Mouse (Mus musculus) G1E-ER4 (cell line): ENCODE results near the gene Ifnl3. TPM values are rescaled to one million over a fixed set of nuclear protein-coding genes. Genes with fewer than 3 reads are reported as not detected.

ENCODE experiments used
- GATA1 ChIP-seq: IDR thresholded peaks from one replicate; pipeline ENCODE4 v1.8.0; 2012; ENCODE audit warnings: low read length, inconsistent platforms
- polyA plus RNA-seq: library from polyadenylated mRNA; stranded (reverse); fragments of >175 nt; gene quantifications from 2 replicates; pipeline ENCODE4 v1.2.3, GENCODE M21; 2012

Gene Ifnl3
- polyA plus RNA-seq, 1 experiment, result not detected

DNA sequence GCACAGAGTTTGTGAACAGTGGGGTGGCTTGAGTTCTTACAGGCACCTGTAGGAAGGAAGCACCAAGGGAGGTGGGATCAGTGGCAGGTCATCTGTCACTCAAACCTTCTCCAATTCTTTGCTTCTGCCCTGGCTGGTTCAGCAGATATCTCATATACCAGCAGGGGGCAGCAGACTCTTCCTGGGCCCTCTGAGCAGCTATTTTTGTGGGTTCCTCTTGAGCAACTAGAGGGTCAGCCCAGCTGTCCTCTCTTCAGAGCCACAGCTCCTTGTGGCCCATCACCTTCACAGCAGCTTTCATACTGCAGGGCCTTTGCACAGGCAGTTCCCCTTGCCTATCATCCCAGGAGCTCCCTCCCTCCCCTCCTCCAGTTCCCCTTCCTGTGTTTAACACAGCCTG, 45.6 kb downstream of the Ifnl3 start:
- TF ChIP-seq GATA1, result no peak

DNA sequence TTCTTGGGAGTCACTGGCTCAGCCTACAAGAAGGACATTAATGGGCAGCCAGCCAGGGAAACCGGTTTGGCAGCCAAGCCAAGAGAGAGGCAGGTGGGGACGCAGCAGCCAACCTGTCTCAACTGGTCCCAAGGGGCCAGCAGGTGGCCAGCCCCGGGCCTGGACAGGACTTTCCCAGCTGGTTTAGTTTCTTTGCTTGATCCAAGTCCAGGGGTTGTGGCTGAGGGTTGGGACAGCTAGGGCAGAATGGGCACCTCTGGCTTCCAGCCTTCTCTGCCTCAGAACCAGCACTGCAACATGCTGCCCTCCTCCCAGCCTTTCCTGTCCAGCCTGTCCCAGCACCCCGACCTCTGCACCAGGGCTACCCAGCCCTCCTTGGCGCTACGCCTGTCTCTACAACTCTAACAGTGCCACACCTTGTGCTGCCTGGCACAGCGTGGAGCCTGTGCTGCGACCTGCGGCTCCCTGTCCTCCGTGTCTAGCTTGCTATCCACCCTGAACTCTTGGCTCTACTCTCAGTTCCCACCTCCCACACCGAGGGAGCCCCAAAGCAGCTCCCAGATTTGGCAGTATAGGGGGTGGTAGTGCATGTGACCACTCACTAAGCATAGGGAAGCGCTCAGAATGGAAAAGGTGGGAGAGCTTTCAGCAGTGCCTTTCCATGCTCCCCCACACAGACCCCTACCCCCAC, 47.8 kb downstream of the Ifnl3 start:
- TF ChIP-seq GATA1, result no peak

DNA sequence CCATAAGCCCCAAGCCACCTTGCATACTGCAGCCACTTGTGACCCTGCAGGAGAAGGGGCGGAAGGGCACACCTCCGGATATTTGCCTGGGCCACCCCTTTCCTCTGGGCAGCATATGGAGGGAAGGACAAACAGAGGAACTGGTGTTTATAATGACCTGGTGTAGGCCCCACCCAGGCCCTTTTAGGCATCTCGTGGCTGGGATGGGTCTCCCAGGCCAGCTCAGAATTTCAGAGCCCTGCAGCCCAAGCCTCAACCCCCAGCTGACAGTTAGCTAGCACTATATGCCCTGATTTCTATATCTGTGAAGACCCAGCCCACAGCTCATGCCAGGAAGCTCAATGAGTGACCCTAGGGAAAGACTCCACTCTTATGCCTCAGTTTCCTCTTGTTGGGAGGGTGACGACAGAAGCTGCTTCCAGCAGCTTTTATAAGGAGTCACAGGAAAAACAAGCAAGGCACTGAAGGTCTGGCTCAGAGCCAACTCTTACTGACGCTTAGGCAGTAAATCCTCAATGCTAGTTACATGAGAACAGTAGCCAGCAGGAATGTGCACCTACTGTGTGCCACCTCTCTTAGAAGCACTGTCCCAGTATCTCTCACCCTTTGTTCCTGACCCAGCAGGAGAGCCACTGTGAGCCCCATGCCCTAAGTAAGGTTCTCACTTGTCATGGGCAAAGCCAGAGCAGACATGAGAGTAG, 48.5 kb downstream of the Ifnl3 start:
- no peak for TF ChIP-seq GATA1

DNA sequence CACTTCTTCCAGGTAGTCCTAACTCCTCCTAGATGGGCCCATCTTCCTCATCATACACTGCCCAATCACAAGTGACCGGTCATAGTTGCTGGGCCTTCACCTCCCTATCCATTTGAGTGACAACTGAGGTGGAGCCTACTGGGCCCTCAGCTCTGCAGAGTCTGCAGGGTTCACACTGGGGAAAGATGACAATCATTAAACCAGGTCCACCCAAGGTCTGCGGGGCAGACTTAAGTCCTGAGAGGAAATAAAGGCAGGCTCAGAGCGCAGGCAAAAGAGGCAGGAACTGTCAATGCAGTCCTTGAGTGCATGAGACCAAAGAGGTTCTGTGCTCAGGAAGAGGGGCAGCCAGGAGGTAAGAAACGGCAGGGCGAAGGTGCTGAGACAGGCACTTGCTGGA, 50.1 kb downstream of the Ifnl3 start:
- no peak for TF ChIP-seq GATA1

DNA sequence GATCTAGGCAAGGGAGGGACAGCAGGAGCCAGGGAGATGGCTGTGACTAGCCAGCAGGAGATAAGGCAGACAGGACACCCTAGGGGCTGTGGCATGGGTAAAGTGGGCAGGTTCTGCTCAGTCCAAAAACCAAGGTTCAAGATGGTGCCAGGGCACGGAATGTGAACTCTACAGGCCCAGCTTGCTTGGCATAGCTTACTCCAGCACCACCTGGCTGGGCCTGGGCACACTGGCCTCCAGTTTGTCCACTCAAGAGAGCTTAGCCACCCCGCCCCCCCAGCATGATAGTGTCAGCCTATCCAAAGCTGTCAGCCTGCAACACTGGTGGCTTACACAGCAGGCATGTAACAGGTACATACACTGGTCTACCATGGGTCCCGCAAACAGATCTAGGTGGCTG, 50.6 kb downstream of the Ifnl3 start:
- TF ChIP-seq GATA1, result no peak

Other genes with a start within 250 kb of the Ifnl3 start
- 49.9 and 67.9 TPM in 2 replicates for gene Eid2b, start 245.1 kb upstream of the Ifnl3 start, polyA plus RNA-seq
- gene Selenov, start 231.7 kb upstream of the Ifnl3 start, polyA plus RNA-seq, result not detected in 2 replicates
- gene Dll3, start 220.6 kb upstream of the Ifnl3 start, polyA plus RNA-seq, result 0.17 and 0.36 TPM in 2 replicates
- gene Timm50, start 210.8 kb upstream of the Ifnl3 start, polyA plus RNA-seq, result 254 and 431 TPM in 2 replicates
- gene Supt5, start 184.1 kb upstream of the Ifnl3 start, polyA plus RNA-seq, result 164 and 237 TPM in 2 replicates
- 1,552 and 2,390 TPM in 2 replicates for gene Rps16, start 172.2 kb upstream of the Ifnl3 start, polyA plus RNA-seq
- 15.2 and 16.0 TPM in 2 replicates for gene Plekhg2, start 150.2 kb upstream of the Ifnl3 start, polyA plus RNA-seq
- gene Zfp36, start 142.6 kb upstream of the Ifnl3 start, polyA plus RNA-seq, result 19.6 and 21.6 TPM in 2 replicates
- gene Med29, start 130.1 kb upstream of the Ifnl3 start, polyA plus RNA-seq, result 30.5 and 33.2 TPM in 2 replicates
- gene Paf1, start 129.9 kb upstream of the Ifnl3 start, polyA plus RNA-seq, result 229 and 279 TPM in 2 replicates
- gene Gmfg, start 85.4 kb upstream of the Ifnl3 start, polyA plus RNA-seq, result 1.3 and 1.7 TPM in 2 replicates
- gene Lrfn1, start 70.9 kb upstream of the Ifnl3 start, polyA plus RNA-seq, result 0.03 and 0.10 TPM in 2 replicates
- not detected in 2 replicates for gene Ifnl2, start 12.4 kb upstream of the Ifnl3 start, polyA plus RNA-seq
- gene Sycn, start 18.0 kb downstream of the Ifnl3 start, polyA plus RNA-seq, result not detected in 2 replicates
- gene Nccrp1, start 24.4 kb downstream of the Ifnl3 start, polyA plus RNA-seq, result not detected in 2 replicates
- gene Samd4b, start 75.3 kb downstream of the Ifnl3 start, polyA plus RNA-seq, result 95.5 and 118 TPM in 2 replicates
- 108 and 142 TPM in 2 replicates for gene Pak4, start 75.3 kb downstream of the Ifnl3 start, polyA plus RNA-seq
- not detected in 2 replicates for gene Acp7, start 108.5 kb downstream of the Ifnl3 start, polyA plus RNA-seq
- not detected in 2 replicates for gene Fbxo27, start 170.0 kb downstream of the Ifnl3 start, polyA plus RNA-seq
- gene Fbxo17, start 194.0 kb downstream of the Ifnl3 start, polyA plus RNA-seq, result not detected in 2 replicates
- 367 and 514 TPM in 2 replicates for gene Mrps12, start 219.0 kb downstream of the Ifnl3 start, polyA plus RNA-seq
- 72.4 and 89.6 TPM in 2 replicates for gene Sars2, start 219.2 kb downstream of the Ifnl3 start, polyA plus RNA-seq
- gene Ccer2, start 233.3 kb downstream of the Ifnl3 start, polyA plus RNA-seq, result 0.10 TPM in 1 of 2 replicates, not detected in the other
- gene Sirt2, start 243.9 kb downstream of the Ifnl3 start, polyA plus RNA-seq, result 154 and 161 TPM in 2 replicates
- gene Nfkbib, start 244.7 kb downstream of the Ifnl3 start, polyA plus RNA-seq, result 200 and 233 TPM in 2 replicates